8 mouse cellular contexts compared by ENCODE assay signal in genomic region chr8:118283600-118284111, GRCm38 (mm10). TPM values are rescaled to one million over a fixed set of nuclear protein-coding genes. Genes with fewer than 3 reads are reported as not detected.
DNase-seq lines count a peak whose midpoint lies in the region; ATAC-seq lines count a peak whose summit lies in the region.

Gene Cdh13 (plus strand): TSS chr8:118283733.

- H3K4me3 ChIP-seq in embryonic facial prominence, embryonic 14.5 days (ENCODE audit: low read depth, low read length), result peak within 1 kb of the TSS; percentile 50
- no peak within 1 kb of the TSS for H3K4me3 ChIP-seq in liver, embryonic 16.5 days (ENCODE audit: low read depth, low read length)

- peak; percentile 79 for DNase-seq in 3T3-L1 (ENCODE audit: low read depth, low spot score)
- peak; percentile 33 for DNase-seq in adrenal gland, postnatal 10 days
- peak; percentile 79 for DNase-seq in embryonic facial prominence, embryonic 14.5 days (ENCODE audit: low spot score)
- peak; percentile 48 for DNase-seq in heart, adult 8-10 months (ENCODE audit: low spot score)
- DNase-seq in layer of hippocampus, adult 18-20 months (ENCODE audit: low spot score in 2 of 2), result peak; percentile 80 to 84
- DNase-seq in right cerebral cortex, postnatal 4 days, result peak; percentile 74

- no peaks in the 10 kb centered on the region for H3K9me3 ChIP-seq in embryonic facial prominence, embryonic 14.5 days (ENCODE audit: control insufficient read depth, low read length)
- no peaks in the 10 kb centered on the region for H3K9me3 ChIP-seq in liver, embryonic 16.5 days (replicated peaks; ENCODE audit: control insufficient read depth, low read length)

- peak; percentile 19 for ATAC-seq in embryonic facial prominence, embryonic 14.5 days (ENCODE audit: low read depth)
- ATAC-seq in liver, embryonic 16.5 days (ENCODE audit: low read depth), result no peak
- no peak for ATAC-seq in megakaryocyte-erythroid progenitor cell, adult 5-6 weeks (replicated peaks; ENCODE audit: low FRiP score, low TSS enrichment, poor library complexity, severe bottlenecking)

- H3K4me1 ChIP-seq in embryonic facial prominence, embryonic 14.5 days (ENCODE audit: control insufficient read depth, insufficient read depth, low read length), result peaks cover 4% of the 10 kb centered on the region
- no peaks in the 10 kb centered on the region for H3K4me1 ChIP-seq in liver, embryonic 16.5 days (ENCODE audit: control insufficient read depth, low read depth, low read length)

- H3K27me3 ChIP-seq in embryonic facial prominence, embryonic 14.5 days (replicated peaks; ENCODE audit: control insufficient read depth, insufficient read depth, low read length), result peaks cover 28% of the 10 kb centered on the region
- peaks cover 33% of the 10 kb centered on the region for H3K27me3 ChIP-seq in liver, embryonic 16.5 days (ENCODE audit: control insufficient read depth, insufficient read depth, low read depth, low read length)

- peak within 1 kb of the TSS; percentile 46 for H3K27ac ChIP-seq in embryonic facial prominence, embryonic 14.5 days (replicated peaks; ENCODE audit: low read depth, low read length)
- no peak within 1 kb of the TSS for H3K27ac ChIP-seq in liver, embryonic 16.5 days (ENCODE audit: low read length)

- no peaks in the 10 kb centered on the region for H3K36me3 ChIP-seq in embryonic facial prominence, embryonic 14.5 days (ENCODE audit: control insufficient read depth, insufficient read depth, low read length)
- no peaks in the 10 kb centered on the region for H3K36me3 ChIP-seq in liver, embryonic 16.5 days (ENCODE audit: control insufficient read depth, insufficient read depth)

- under 1% methylated on average over 27 of the region's 33 CpGs for WGBS in embryonic facial prominence, embryonic 14.5 days
- WGBS in liver, embryonic 16.5 days (ENCODE audit: insufficient replicate concordance), result 1% methylated on average over 33 of the region's 33 CpGs

- peak within 1 kb of the TSS; percentile 85 for H3K4me2 ChIP-seq in embryonic facial prominence, embryonic 14.5 days (ENCODE audit: low read depth, low read length)
- peak within 1 kb of the TSS; percentile 9; the same call in 1 of the 2 replicates for H3K4me2 ChIP-seq in liver, embryonic 16.5 days (ENCODE audit: low read depth, low read length)

- H3K9ac ChIP-seq in embryonic facial prominence, embryonic 14.5 days (ENCODE audit: low read depth, low read length), result peak within 1 kb of the TSS; percentile 63
- H3K9ac ChIP-seq in liver, embryonic 16.5 days (ENCODE audit: low read depth, low read length), result no peak within 1 kb of the TSS

RNA-seq across cellular contexts. Expression of gene Cdh13, which starts in this region (rescaled TPM):
- total RNA-seq in adrenal gland, postnatal 10 days (2021), result 10 to 100 TPM; 25.9 to 31.2 TPM
- polyA plus RNA-seq in embryonic facial prominence, embryonic 14.5 days (2014; fragmentation: Nextera tagmentation; extraction: Ambion mirVana), result 24.3 and 24.4 TPM in 2 replicates
- total RNA-seq in heart, adult 8-10 months (2022), result 100 to 1,000 TPM; 189 to 215 (median 197) TPM
- total RNA-seq in layer of hippocampus, adult 18-20 months (2021), result 10 to 100 TPM; 40.7 to 43.8 TPM
- polyA plus RNA-seq in liver, embryonic 16.5 days (2015; fragmentation: Nextera tagmentation; extraction: Ambion mirVana), result 0.58 and 1.0 TPM in 2 replicates
- total RNA-seq in megakaryocyte-erythroid progenitor cell, adult 5-6 weeks (2014; fragmentation: Nextera tagmentation), result not detected in 2 replicates
- not detected in 2 replicates for total RNA-seq in megakaryocyte-erythroid progenitor cell, adult 5-6 weeks (2017)

Comparison
In these comparisons a context has a peak if more than half of its experiments do, and no peak if none do; other contexts are left out.
1. RNA of gene Cdh13 (total RNA-seq): 189 to 215 TPM in heart, adult 8-10 months, 40.7 to 43.8 TPM in layer of hippocampus, adult 18-20 months and 25.9 to 31.2 TPM in adrenal gland, postnatal 10 days; not detected in megakaryocyte-erythroid progenitor cell, adult 5-6 weeks; every median in the first group is over 10 times any median in the second.
2. RNA of gene Cdh13 (total RNA-seq): 189 to 215 TPM in heart, adult 8-10 months; 40.7 to 43.8 TPM in layer of hippocampus, adult 18-20 months and 25.9 to 31.2 TPM in adrenal gland, postnatal 10 days; every median in the first group is over 4 times any median in the second.
3. RNA of gene Cdh13 (polyA plus RNA-seq): 24.3 to 24.4 TPM in embryonic facial prominence, embryonic 14.5 days; 0.58 to 1.0 TPM in liver, embryonic 16.5 days; every median in the first group is over 10 times any median in the second.
4. Peak in every context shown above with its lines, with median percentiles within 50 percentile points of each other: DNase-seq.